Mouse (Mus musculus): ENCODE results near the gene Tmem101. TPM values are rescaled to one million over a fixed set of nuclear protein-coding genes. Genes with fewer than 3 reads are reported as not detected.
A peak's percentile ranks its signal among the peaks of the same experiment; 100 is the strongest.

Tmem101 gene
- polyA plus RNA-seq, 2 experiments: 29.7 to 37.1 TPM

DNA sequence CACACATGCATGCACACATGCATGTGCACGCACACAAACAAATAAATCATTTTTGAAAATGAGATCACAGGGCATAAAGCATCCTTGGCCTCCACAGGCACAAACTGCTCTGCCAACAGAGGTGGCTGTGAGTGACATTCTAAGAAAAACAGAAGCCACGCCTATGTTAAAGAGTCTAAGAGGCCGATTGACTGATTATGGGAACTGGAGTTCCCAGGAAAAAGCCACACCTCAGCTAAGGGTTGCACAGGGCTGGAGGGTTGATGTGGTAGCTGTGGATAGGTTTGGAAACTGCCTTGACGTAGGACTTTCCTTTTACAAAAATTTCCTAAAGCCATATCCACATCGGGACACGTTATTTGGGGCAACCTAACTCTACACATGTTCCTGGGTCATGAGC, 38.8 kb downstream of the Tmem101 start:
- no peaks in the 10 kb centered on the region for H3K36me3 ChIP-seq (ENCODE audit: control insufficient read depth, insufficient read depth, low read length)
- H3K27ac ChIP-seq (replicated peaks; ENCODE audit: low read depth, low read length): no peak overlapping the region
- ATAC-seq (ENCODE audit: low FRiP score, low read depth): no peak
- no peaks in the 10 kb centered on the region for H3K4me1 ChIP-seq (ENCODE audit: control insufficient read depth, insufficient read depth, low read length)
- TF ChIP-seq POLR2A (IDR thresholded peaks at IDR 0.05; ENCODE audit: borderline replicate concordance, extremely low read depth, insufficient read depth, insufficient read length): no peak
- H3K9me3 ChIP-seq (ENCODE audit: control insufficient read depth, low read length): no peaks in the 10 kb centered on the region
- H3K4me3 ChIP-seq (replicated peaks; ENCODE audit: low read length): no peak overlapping the region
- WGBS: 81% methylated on average over 6 of the region's 6 CpGs
- no peaks in the 10 kb centered on the region for H3K27me3 ChIP-seq (ENCODE audit: control insufficient read depth, insufficient read depth, low read length)
- no peak overlapping the region for H3K4me2 ChIP-seq (replicated peaks; ENCODE audit: low read depth, low read length, severe bottlenecking)
- no peak overlapping the region for H3K9ac ChIP-seq (ENCODE audit: low read depth, low read length, severe bottlenecking)
- no peak for DNase-seq (ENCODE audit: low spot score)

DNA sequence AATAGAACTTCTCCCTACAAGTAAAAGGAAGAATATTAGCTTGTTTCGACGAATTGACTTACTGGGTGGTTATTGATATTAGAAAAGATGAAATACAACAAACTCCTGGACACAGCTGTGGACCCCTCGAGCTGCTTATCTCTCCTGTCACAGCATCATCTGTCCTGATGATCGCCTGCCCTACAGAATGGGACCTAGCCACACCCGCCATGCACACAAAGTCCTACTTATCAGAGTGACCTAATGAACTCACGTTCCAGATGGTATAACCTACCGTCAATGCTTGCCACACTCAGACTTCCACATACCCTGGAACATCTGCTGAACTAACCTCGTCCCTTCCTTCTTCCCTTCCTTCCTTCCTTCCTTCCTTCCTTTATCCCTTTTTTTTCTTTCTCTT, 40.0 kb downstream of the Tmem101 start:
- H3K4me3 ChIP-seq (replicated peaks; ENCODE audit: low read length): no peak overlapping the region
- H3K4me1 ChIP-seq (ENCODE audit: control insufficient read depth, insufficient read depth, low read length): no peaks in the 10 kb centered on the region
- 77% methylated on average over 8 of the region's 8 CpGs for WGBS
- no peak overlapping the region for H3K4me2 ChIP-seq (replicated peaks; ENCODE audit: low read depth, low read length, severe bottlenecking)
- DNase-seq (ENCODE audit: low spot score) (no peak), ATAC-seq (ENCODE audit: low FRiP score, low read depth) (no peak)
- TF ChIP-seq POLR2A (IDR thresholded peaks at IDR 0.05; ENCODE audit: borderline replicate concordance, extremely low read depth, insufficient read depth, insufficient read length): no peak
- H3K27ac ChIP-seq (replicated peaks; ENCODE audit: low read depth, low read length): no peak overlapping the region
- no peaks in the 10 kb centered on the region for H3K27me3 ChIP-seq (ENCODE audit: control insufficient read depth, insufficient read depth, low read length)
- no peaks in the 10 kb centered on the region for H3K9me3 ChIP-seq (ENCODE audit: control insufficient read depth, low read length)
- no peak overlapping the region for H3K9ac ChIP-seq (ENCODE audit: low read depth, low read length, severe bottlenecking)
- no peaks in the 10 kb centered on the region for H3K36me3 ChIP-seq (ENCODE audit: control insufficient read depth, insufficient read depth, low read length)

DNA sequence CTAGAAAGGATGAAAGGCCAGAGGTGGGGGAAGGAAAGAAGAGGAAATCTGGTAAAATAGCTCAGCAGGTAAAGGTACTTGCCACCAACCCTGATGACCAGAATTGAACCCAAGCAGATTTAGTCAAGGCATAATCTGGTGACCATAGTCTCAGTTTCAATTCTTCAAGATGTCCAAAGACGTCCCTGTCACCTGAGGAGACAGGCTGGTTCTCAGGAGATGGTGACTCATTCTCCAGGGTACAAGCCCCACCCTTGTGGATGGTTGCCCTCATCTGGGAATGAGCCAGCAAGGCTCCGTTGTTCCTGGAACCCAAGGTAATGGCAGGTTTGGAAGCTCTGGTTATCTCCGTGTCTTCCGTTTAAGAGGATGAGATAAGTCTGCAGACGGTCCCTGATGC, 44.6 kb downstream of the Tmem101 start:
- Histone ChIP-seq H3K9me3 (ENCODE audit: control insufficient read depth, low read length) (no peaks in the 10 kb centered on the region), H3K4me2 (replicated peaks; ENCODE audit: low read depth, low read length, severe bottlenecking) (no peak overlapping the region), H3K4me1 (ENCODE audit: control insufficient read depth, insufficient read depth, low read length) (peaks cover 2% of the 10 kb centered on the region; the same call in 1 of the 2 replicates), H3K27ac (replicated peaks; ENCODE audit: low read depth, low read length) (no peak overlapping the region), H3K9ac (ENCODE audit: low read depth, low read length, severe bottlenecking) (no peak overlapping the region), H3K36me3 (ENCODE audit: control insufficient read depth, insufficient read depth, low read length) (no peaks in the 10 kb centered on the region), H3K4me3 (replicated peaks; ENCODE audit: low read length) (no peak overlapping the region), H3K27me3 (ENCODE audit: control insufficient read depth, insufficient read depth, low read length) (peaks cover 29% of the 10 kb centered on the region)
- 76% methylated on average over 5 of the region's 5 CpGs for WGBS
- DNase-seq (ENCODE audit: low spot score) (no peak), ATAC-seq (ENCODE audit: low FRiP score, low read depth) (no peak)
- TF ChIP-seq POLR2A (IDR thresholded peaks at IDR 0.05; ENCODE audit: borderline replicate concordance, extremely low read depth, insufficient read depth, insufficient read length): no peak

DNA sequence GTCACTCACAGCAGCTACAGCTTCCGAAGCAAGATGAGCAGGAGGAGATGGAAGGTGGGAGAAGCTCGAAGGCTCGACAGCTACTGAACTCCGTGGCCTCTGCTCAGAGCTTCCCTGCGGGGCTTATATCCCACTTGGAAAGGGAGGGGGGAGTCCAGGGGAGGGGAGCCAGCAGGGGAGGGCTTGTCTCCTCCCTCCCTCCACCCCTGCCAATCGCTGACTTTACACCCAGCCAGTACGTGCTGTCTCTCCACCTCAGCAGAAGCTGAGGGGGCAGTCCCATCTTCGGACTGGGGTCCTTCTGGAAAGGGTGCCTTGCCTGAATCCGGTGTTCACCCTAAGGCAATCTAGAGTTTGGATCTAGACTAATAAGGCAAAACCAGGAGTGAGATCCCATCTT, 48.5 kb downstream of the Tmem101 start, which contains the start of gene Pyy:
Gene Pyy (minus strand): TSS at position 101 of the 400 bp plus-strand sequence.
- Histone ChIP-seq H3K9me3 (ENCODE audit: control insufficient read depth, low read length) (no peaks in the 10 kb centered on the region), H3K4me2 (replicated peaks; ENCODE audit: low read depth, low read length, severe bottlenecking) (0 out of 2 replicates have a peak within 1 kb of the TSS, but pooled peaks have one; percentile 13), H3K36me3 (ENCODE audit: control insufficient read depth, insufficient read depth, low read length) (no peaks in the 10 kb centered on the region), H3K9ac (ENCODE audit: low read depth, low read length, severe bottlenecking) (peak within 1 kb of the TSS; percentile 7; the same call in 1 of the 2 replicates), H3K4me3 (replicated peaks; ENCODE audit: low read length) (0 out of 2 replicates have a peak within 1 kb of the TSS, but pooled peaks have one; percentile 5), H3K4me1 (ENCODE audit: control insufficient read depth, insufficient read depth, low read length) (peaks cover 2% of the 10 kb centered on the region; the same call in 1 of the 2 replicates), H3K27ac (replicated peaks; ENCODE audit: low read depth, low read length) (no peak within 1 kb of the TSS), H3K27me3 (ENCODE audit: control insufficient read depth, insufficient read depth, low read length) (peaks cover 54% of the 10 kb centered on the region)
- WGBS: 7% methylated on average over 8 of the region's 9 CpGs
- no peak for TF ChIP-seq POLR2A (IDR thresholded peaks at IDR 0.05; ENCODE audit: borderline replicate concordance, extremely low read depth, insufficient read depth, insufficient read length)
- ATAC-seq (ENCODE audit: low FRiP score, low read depth) (no peak), DNase-seq (ENCODE audit: low spot score) (no peak)

DNA sequence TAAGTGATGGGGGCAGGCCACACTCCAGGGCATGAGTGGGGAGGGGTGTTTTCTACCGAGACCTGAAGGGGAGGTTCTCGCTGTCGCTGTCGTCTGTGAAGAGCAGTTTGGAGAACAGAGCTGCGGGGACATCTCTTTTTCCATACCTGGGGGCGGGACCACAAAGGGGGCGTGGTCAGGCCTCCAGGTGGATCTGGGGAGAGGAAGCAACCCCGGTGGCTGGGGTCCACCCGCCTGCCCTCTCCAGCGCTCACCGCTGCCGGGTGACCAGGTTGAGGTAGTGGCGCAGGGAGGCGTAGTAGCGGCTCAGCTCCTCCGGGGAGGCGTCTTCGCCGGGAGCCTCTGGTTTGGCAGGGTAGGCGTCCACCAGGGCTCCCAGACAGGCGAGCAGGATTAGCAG, 49.3 kb downstream of the Tmem101 start:
- H3K4me3 ChIP-seq (replicated peaks; ENCODE audit: low read length): 0 out of 2 replicates have a peak overlapping the region, but pooled peaks have one; percentile 5
- no peaks in the 10 kb centered on the region for H3K9me3 ChIP-seq (ENCODE audit: control insufficient read depth, low read length)
- no peak overlapping the region for H3K27ac ChIP-seq (replicated peaks; ENCODE audit: low read depth, low read length)
- H3K27me3 ChIP-seq (ENCODE audit: control insufficient read depth, insufficient read depth, low read length): peaks cover 54% of the 10 kb centered on the region
- TF ChIP-seq POLR2A (IDR thresholded peaks at IDR 0.05; ENCODE audit: borderline replicate concordance, extremely low read depth, insufficient read depth, insufficient read length): no peak
- ATAC-seq (ENCODE audit: low FRiP score, low read depth) (no peak), DNase-seq (ENCODE audit: low spot score) (no peak)
- H3K4me2 ChIP-seq (replicated peaks; ENCODE audit: low read depth, low read length, severe bottlenecking): 0 out of 2 replicates have a peak overlapping the region, but pooled peaks have one; percentile 13
- 2% methylated on average over 16 of the region's 21 CpGs for WGBS
- H3K9ac ChIP-seq (ENCODE audit: low read depth, low read length, severe bottlenecking): peak overlapping the region; percentile 7; the same call in 1 of the 2 replicates
- H3K4me1 ChIP-seq (ENCODE audit: control insufficient read depth, insufficient read depth, low read length): peaks cover 2% of the 10 kb centered on the region; the same call in 1 of the 2 replicates
- no peaks in the 10 kb centered on the region for H3K36me3 ChIP-seq (ENCODE audit: control insufficient read depth, insufficient read depth, low read length)

Other genes starting within 250 kb of the Tmem101 start
- gene Sost, start 189.4 kb downstream of the Tmem101 start, polyA plus RNA-seq (2012; rRNA removed): 0.82 and 0.88 TPM in 2 replicates
- not detected in 2 replicates for gene Sost, start 189.4 kb downstream of the Tmem101 start, polyA plus RNA-seq (2014; fragmentation: Nextera tagmentation; extraction: Ambion mirVana)
- gene Cfap97d1, start 172.1 kb downstream of the Tmem101 start, polyA plus RNA-seq (2012; rRNA removed): not detected in 2 replicates
- not detected in 2 replicates for gene Cfap97d1, start 172.1 kb downstream of the Tmem101 start, polyA plus RNA-seq (2014; fragmentation: Nextera tagmentation; extraction: Ambion mirVana)
- gene Dusp3, start 169.4 kb downstream of the Tmem101 start, polyA plus RNA-seq (2012; rRNA removed): 20.1 and 21.1 TPM in 2 replicates
- 23.4 and 23.6 TPM in 2 replicates for gene Dusp3, start 169.4 kb downstream of the Tmem101 start, polyA plus RNA-seq (2014; fragmentation: Nextera tagmentation; extraction: Ambion mirVana)
- gene Mpp3, start 127.9 kb downstream of the Tmem101 start, polyA plus RNA-seq (2012; rRNA removed): 15.7 and 17.8 TPM in 2 replicates
- 4.9 and 5.2 TPM in 2 replicates for gene Mpp3, start 127.9 kb downstream of the Tmem101 start, polyA plus RNA-seq (2014; fragmentation: Nextera tagmentation; extraction: Ambion mirVana)
- 1.0 and 2.1 TPM in 2 replicates for gene Cd300lg, start 114.9 kb downstream of the Tmem101 start, polyA plus RNA-seq (2012; rRNA removed)
- 0.81 and 0.87 TPM in 2 replicates for gene Cd300lg, start 114.9 kb downstream of the Tmem101 start, polyA plus RNA-seq (2014; fragmentation: Nextera tagmentation; extraction: Ambion mirVana)
- gene Mpp2, start 67.9 kb downstream of the Tmem101 start, polyA plus RNA-seq (2012; rRNA removed): 20.5 and 26.7 TPM in 2 replicates
- gene Mpp2, start 67.9 kb downstream of the Tmem101 start, polyA plus RNA-seq (2014; fragmentation: Nextera tagmentation; extraction: Ambion mirVana): 6.6 and 10.2 TPM in 2 replicates
- gene Ppy, start 55.1 kb downstream of the Tmem101 start, polyA plus RNA-seq (2012; rRNA removed): not detected in 2 replicates
- gene Ppy, start 55.1 kb downstream of the Tmem101 start, polyA plus RNA-seq (2014; fragmentation: Nextera tagmentation; extraction: Ambion mirVana): not detected in 2 replicates
- not detected in 2 replicates for gene Pyy, start 48.6 kb downstream of the Tmem101 start, polyA plus RNA-seq (2012; rRNA removed)
- gene Pyy, start 48.6 kb downstream of the Tmem101 start, polyA plus RNA-seq (2014; fragmentation: Nextera tagmentation; extraction: Ambion mirVana): not detected in 2 replicates
- 0.06 and 0.09 TPM in 2 replicates for gene Nags, start 10.9 kb downstream of the Tmem101 start, polyA plus RNA-seq (2012; rRNA removed)
- not detected in 2 replicates for gene Nags, start 10.9 kb downstream of the Tmem101 start, polyA plus RNA-seq (2014; fragmentation: Nextera tagmentation; extraction: Ambion mirVana)
- 38.5 and 40.0 TPM in 2 replicates for gene Lsm12, start 28.9 kb upstream of the Tmem101 start, polyA plus RNA-seq (2012; rRNA removed)
- gene Lsm12, start 28.9 kb upstream of the Tmem101 start, polyA plus RNA-seq (2014; fragmentation: Nextera tagmentation; extraction: Ambion mirVana): 83.8 and 86.0 TPM in 2 replicates
- gene G6pc3, start 33.2 kb upstream of the Tmem101 start, polyA plus RNA-seq (2012; rRNA removed): 42.7 and 60.4 TPM in 2 replicates
- gene G6pc3, start 33.2 kb upstream of the Tmem101 start, polyA plus RNA-seq (2014; fragmentation: Nextera tagmentation; extraction: Ambion mirVana): 27.6 and 33.7 TPM in 2 replicates
- 86.2 and 149 TPM in 2 replicates for gene Hdac5, start 73.8 kb upstream of the Tmem101 start, polyA plus RNA-seq (2012; rRNA removed)
- 46.7 and 57.4 TPM in 2 replicates for gene Hdac5, start 73.8 kb upstream of the Tmem101 start, polyA plus RNA-seq (2014; fragmentation: Nextera tagmentation; extraction: Ambion mirVana)
- 14.2 and 15.4 TPM in 2 replicates for gene BC030867, start 92.5 kb upstream of the Tmem101 start, polyA plus RNA-seq (2012; rRNA removed)
- 11.8 and 11.9 TPM in 2 replicates for gene BC030867, start 92.5 kb upstream of the Tmem101 start, polyA plus RNA-seq (2014; fragmentation: Nextera tagmentation; extraction: Ambion mirVana)
- gene Asb16, start 112.3 kb upstream of the Tmem101 start, polyA plus RNA-seq (2012; rRNA removed): 2.2 and 2.8 TPM in 2 replicates
- 0.25 and 0.48 TPM in 2 replicates for gene Asb16, start 112.3 kb upstream of the Tmem101 start, polyA plus RNA-seq (2014; fragmentation: Nextera tagmentation; extraction: Ambion mirVana)
- 59.9 and 68.6 TPM in 2 replicates for gene Tmub2, start 128.5 kb upstream of the Tmem101 start, polyA plus RNA-seq (2012; rRNA removed)
- 52.6 and 53.5 TPM in 2 replicates for gene Tmub2, start 128.5 kb upstream of the Tmem101 start, polyA plus RNA-seq (2014; fragmentation: Nextera tagmentation; extraction: Ambion mirVana)
- 72.1 and 84.0 TPM in 2 replicates for gene Atxn7l3, start 140.2 kb upstream of the Tmem101 start, polyA plus RNA-seq (2012; rRNA removed)
- gene Atxn7l3, start 140.2 kb upstream of the Tmem101 start, polyA plus RNA-seq (2014; fragmentation: Nextera tagmentation; extraction: Ambion mirVana): 21.0 and 23.1 TPM in 2 replicates
- gene Ubtf, start 163.3 kb upstream of the Tmem101 start, polyA plus RNA-seq (2012; rRNA removed): 61.0 and 81.3 TPM in 2 replicates
- 79.7 and 89.4 TPM in 2 replicates for gene Ubtf, start 163.3 kb upstream of the Tmem101 start, polyA plus RNA-seq (2014; fragmentation: Nextera tagmentation; extraction: Ambion mirVana)
- gene Slc4a1, start 209.8 kb upstream of the Tmem101 start, polyA plus RNA-seq (2012; rRNA removed): 3.5 and 4.3 TPM in 2 replicates
- gene Slc4a1, start 209.8 kb upstream of the Tmem101 start, polyA plus RNA-seq (2014; fragmentation: Nextera tagmentation; extraction: Ambion mirVana): 2.8 and 6.6 TPM in 2 replicates
- 2.9 and 3.2 TPM in 2 replicates for gene Rundc3a, start 237.0 kb upstream of the Tmem101 start, polyA plus RNA-seq (2012; rRNA removed)
- gene Rundc3a, start 237.0 kb upstream of the Tmem101 start, polyA plus RNA-seq (2014; fragmentation: Nextera tagmentation; extraction: Ambion mirVana): 1.0 and 1.1 TPM in 2 replicates